Mouse (Mus musculus) limb, embryonic 14.5 days (tissue): ENCODE results near the gene Fbxw11. TPM values are rescaled to one million over a fixed set of nuclear protein-coding genes. Genes with fewer than 3 reads are reported as not detected.

Source experiments
- ATAC-seq: fragments of 200-750 bp; cut with Nextera tagmentation; 2 replicates; pipeline ENCODE4 v1.8.0; 2017; ENCODE audit warnings: low read depth, moderate number of reproducible peaks, moderate TSS enrichment; ENCODE audit not compliant: low FRiP score
- DNase-seq: peaks from one replicate; pipeline ENCODE4 v3.0.0-alpha.2; 2015; ENCODE audit warnings: low spot score
- H3K27ac ChIP-seq: fragments of 300-500 bp; sonication (generic); replicated peaks from 2 replicates; pipeline ENCODE4 v1.5.1; 2014; ENCODE audit warnings: low read depth, mild to moderate bottlenecking, low read length, moderate library complexity, mixed read lengths
- H3K27me3 ChIP-seq: fragments of 300-500 bp; sonication (generic); 2 replicates; pipeline ENCODE4 v1.6.1; 2014; ENCODE audit warnings: low read length, mixed read lengths; ENCODE audit not compliant: control insufficient read depth, insufficient read depth
- H3K36me3 ChIP-seq: fragments of 300-500 bp; sonication (generic); 2 replicates; pipeline ENCODE4 v1.6.1; 2014; ENCODE audit warnings: mild to moderate bottlenecking, low read length, moderate library complexity, mixed read lengths; ENCODE audit not compliant: control insufficient read depth, insufficient read depth
- H3K4me1 ChIP-seq: fragments of 300-500 bp; sonication (generic); 2 replicates; pipeline ENCODE4 v1.6.1; 2014; ENCODE audit warnings: antibody characterized with exemption, low read length, mixed read lengths; ENCODE audit not compliant: control insufficient read depth, insufficient read depth
- H3K4me2 ChIP-seq: fragments of 300-500 bp; sonication (generic); replicated peaks from 2 replicates; pipeline ENCODE4 v1.6.1; 2014; ENCODE audit warnings: low read depth, mild to moderate bottlenecking, low read length, moderate library complexity; ENCODE audit not compliant: severe bottlenecking
- H3K4me3 ChIP-seq: fragments of 300-500 bp; sonication (generic); replicated peaks from 2 replicates; pipeline ENCODE4 v1.5.1; 2014; ENCODE audit warnings: low read length
- H3K9ac ChIP-seq: fragments of 300-500 bp; sonication (generic); 2 replicates; pipeline ENCODE4 v1.6.1; 2014; ENCODE audit warnings: mild to moderate bottlenecking, low read depth, low read length, moderate library complexity; ENCODE audit not compliant: severe bottlenecking
- H3K9me3 ChIP-seq: fragments of 300-500 bp; sonication (generic); 2 replicates; pipeline ENCODE4 v1.6.1; 2016; ENCODE audit warnings: low read length; ENCODE audit not compliant: control insufficient read depth
- POLR2A ChIP-seq: fragments of 200-500 bp; IDR thresholded peaks from 2 replicates; pipeline ENCODE4 v1.8.0; 2012; ENCODE audit warnings: inconsistent platforms, mild to moderate bottlenecking, moderate library complexity, borderline replicate concordance; ENCODE audit not compliant: insufficient read depth, insufficient read length; ENCODE audit errors: extremely low read depth
- WGBS: fragments of 180-500 bp; shearing (Covaris S2); extraction: QIAGEN DNeasy Blood & Tissue Kit; methylation state at CpG from one replicate; pipeline ENCODE4 v1.1.7; 2014; 5-methylcytosine and 5-hydroxymethylcytosine counted together
- polyA plus RNA-seq, 2 experiments: library from polyadenylated mRNA; depleted of rRNA in 1 of 2; stranded (reverse) in 1 of 2; unstranded in 1 of 2; fragments of >200 nt; fragmentation: Nextera tagmentation in 1 of 2; extraction: Ambion mirVana in 1 of 2; gene quantifications; 2 replicates each; pipeline versions ENCODE4 v1.2.1 to v1.2.3; 2012 to 2014

Gene Fbxw11
- polyA plus RNA-seq, 2 experiments = 56.1 to 63.2 TPM

GRCm38 (mm10) chr11:32619257-32619816, 23.2 kb upstream of the Fbxw11 start:
- DNase-seq (peak; percentile 54), ATAC-seq (peak; percentile 71)
- no peak overlapping the region; the same call in 1 of the 2 replicates for H3K27ac ChIP-seq
- WGBS = 19% methylated on average over 8 of the region's 8 CpGs
- H3K4me3 ChIP-seq = no peak overlapping the region
- H3K4me1 ChIP-seq = peaks cover 10% of the 10 kb centered on the region
- no peaks in the 10 kb centered on the region for H3K27me3 ChIP-seq
- no peak for TF ChIP-seq POLR2A
- no peak overlapping the region for H3K4me2 ChIP-seq
- H3K9me3 ChIP-seq = no peaks in the 10 kb centered on the region
- no peaks in the 10 kb centered on the region; the same call in 1 of the 2 replicates for H3K36me3 ChIP-seq
- no peak overlapping the region for H3K9ac ChIP-seq

GRCm38 (mm10) chr11:32619866-32620456, 22.6 kb upstream of the Fbxw11 start:
- no peak overlapping the region for H3K27ac ChIP-seq
- 81% methylated on average over 6 of the region's 6 CpGs for WGBS
- no peak overlapping the region for H3K9ac ChIP-seq
- ATAC-seq = no peak
- H3K36me3 ChIP-seq = no peaks in the 10 kb centered on the region; the same call in 1 of the 2 replicates
- no peak for DNase-seq
- peaks cover 10% of the 10 kb centered on the region for H3K4me1 ChIP-seq
- no peak for TF ChIP-seq POLR2A
- H3K4me3 ChIP-seq = no peak overlapping the region
- H3K9me3 ChIP-seq = no peaks in the 10 kb centered on the region
- H3K4me2 ChIP-seq = no peak overlapping the region
- H3K27me3 ChIP-seq = no peaks in the 10 kb centered on the region

GRCm38 (mm10) chr11:32621831-32622478, 20.6 kb upstream of the Fbxw11 start:
- H3K9ac ChIP-seq = no peak overlapping the region
- H3K4me3 ChIP-seq = no peak overlapping the region
- no peaks in the 10 kb centered on the region; the same call in 1 of the 2 replicates for H3K36me3 ChIP-seq
- no peaks in the 10 kb centered on the region for H3K9me3 ChIP-seq
- ATAC-seq (no peak), DNase-seq (no peak)
- no peak overlapping the region for H3K27ac ChIP-seq
- TF ChIP-seq POLR2A = no peak
- WGBS = 70% methylated on average over 12 of the region's 12 CpGs
- H3K27me3 ChIP-seq = no peaks in the 10 kb centered on the region
- H3K4me1 ChIP-seq = peaks cover 10% of the 10 kb centered on the region
- H3K4me2 ChIP-seq = no peak overlapping the region

- H3K27me3 ChIP-seq = no peaks in the 10 kb centered on the region
- H3K4me2 ChIP-seq = no peak overlapping the region
- no peak for ATAC-seq
- H3K4me1 ChIP-seq = peaks cover 10% of the 10 kb centered on the region
- H3K9ac ChIP-seq = no peak overlapping the region
- DNase-seq = no peak
- H3K4me3 ChIP-seq = no peak overlapping the region
- H3K9me3 ChIP-seq = no peaks in the 10 kb centered on the region
- no peak overlapping the region for H3K27ac ChIP-seq
- WGBS = 87% methylated on average over 13 of the region's 13 CpGs
- TF ChIP-seq POLR2A = no peak
- no peaks in the 10 kb centered on the region; the same call in 1 of the 2 replicates for H3K36me3 ChIP-seq
Measured at GRCm38 (mm10) chr11:32622479-32623190, 19.9 kb upstream of the Fbxw11 start.

GRCm38 (mm10) chr11:32623236-32623635, 19.3 kb upstream of the Fbxw11 start:
- no peak for TF ChIP-seq POLR2A
- H3K36me3 ChIP-seq = no peaks in the 10 kb centered on the region; the same call in 1 of the 2 replicates
- H3K4me2 ChIP-seq = no peak overlapping the region
- no peak overlapping the region for H3K27ac ChIP-seq
- ATAC-seq (no peak), DNase-seq (no peak)
- no peak overlapping the region for H3K4me3 ChIP-seq
- no peaks in the 10 kb centered on the region for H3K27me3 ChIP-seq
- 81% methylated on average over 5 of the region's 5 CpGs for WGBS
- no peak overlapping the region for H3K9ac ChIP-seq
- no peaks in the 10 kb centered on the region for H3K9me3 ChIP-seq
- peaks cover 10% of the 10 kb centered on the region for H3K4me1 ChIP-seq
